Mouse (Mus musculus): ENCODE results near the gene Apba2. TPM values are rescaled to one million over a fixed set of nuclear protein-coding genes. Genes with fewer than 3 reads are reported as not detected.
A peak's percentile ranks its signal among the peaks of the same experiment; 100 is the strongest.

Apba2 gene
- polyA plus RNA-seq, 1 experiment from 2014 or later, result 9.1 TPM

DNA sequence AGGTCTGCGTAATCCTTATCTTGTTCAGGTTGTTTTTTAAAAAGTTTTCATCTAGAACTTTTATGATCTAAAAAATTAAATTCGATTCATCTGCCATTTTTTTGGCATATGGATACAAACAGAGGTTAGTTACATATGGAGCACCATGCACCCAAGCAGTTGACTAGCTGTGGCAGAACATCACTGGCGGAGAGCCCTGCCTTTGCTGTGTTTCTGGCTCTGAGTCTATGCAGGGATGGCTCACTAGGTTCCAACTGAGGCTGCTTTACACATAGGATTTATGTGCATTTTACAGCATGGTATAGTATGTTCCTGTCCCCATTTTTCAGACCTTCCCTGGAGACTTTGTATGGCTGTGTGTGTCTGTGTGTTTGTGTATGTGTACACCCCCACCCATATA is 221.8 kb downstream of the Apba2 start:
- Histone ChIP-seq H3K27me3 (no peaks in the 10 kb centered on the region), H3K4me1 (no peaks in the 10 kb centered on the region), H3K4me2 (replicated peaks) (no peak overlapping the region), H3K36me3 (no peaks in the 10 kb centered on the region), H3K9me3 (no peaks in the 10 kb centered on the region), H3K4me3 (no peak overlapping the region), H3K27ac (no peak overlapping the region), H3K9ac (no peak overlapping the region)
- no peak for ATAC-seq (ENCODE audit: low FRiP score, low read depth)
- WGBS, result 80% methylated on average over 3 of the region's 3 CpGs

GRCm38 (mm10) chr7:64724409-64724808 is 222.9 kb downstream of the Apba2 start:
- no peaks in the 10 kb centered on the region for H3K4me1 ChIP-seq
- H3K27me3 ChIP-seq, result no peaks in the 10 kb centered on the region
- no peak overlapping the region for H3K27ac ChIP-seq
- no peak overlapping the region for H3K9ac ChIP-seq
- no peaks in the 10 kb centered on the region for H3K36me3 ChIP-seq
- no peak overlapping the region for H3K4me3 ChIP-seq
- no peak overlapping the region for H3K4me2 ChIP-seq (replicated peaks)
- no peak for ATAC-seq (ENCODE audit: low FRiP score, low read depth)
- H3K9me3 ChIP-seq, result no peaks in the 10 kb centered on the region
- WGBS, result 83% methylated on average over 1 of the region's 1 CpGs

DNA sequence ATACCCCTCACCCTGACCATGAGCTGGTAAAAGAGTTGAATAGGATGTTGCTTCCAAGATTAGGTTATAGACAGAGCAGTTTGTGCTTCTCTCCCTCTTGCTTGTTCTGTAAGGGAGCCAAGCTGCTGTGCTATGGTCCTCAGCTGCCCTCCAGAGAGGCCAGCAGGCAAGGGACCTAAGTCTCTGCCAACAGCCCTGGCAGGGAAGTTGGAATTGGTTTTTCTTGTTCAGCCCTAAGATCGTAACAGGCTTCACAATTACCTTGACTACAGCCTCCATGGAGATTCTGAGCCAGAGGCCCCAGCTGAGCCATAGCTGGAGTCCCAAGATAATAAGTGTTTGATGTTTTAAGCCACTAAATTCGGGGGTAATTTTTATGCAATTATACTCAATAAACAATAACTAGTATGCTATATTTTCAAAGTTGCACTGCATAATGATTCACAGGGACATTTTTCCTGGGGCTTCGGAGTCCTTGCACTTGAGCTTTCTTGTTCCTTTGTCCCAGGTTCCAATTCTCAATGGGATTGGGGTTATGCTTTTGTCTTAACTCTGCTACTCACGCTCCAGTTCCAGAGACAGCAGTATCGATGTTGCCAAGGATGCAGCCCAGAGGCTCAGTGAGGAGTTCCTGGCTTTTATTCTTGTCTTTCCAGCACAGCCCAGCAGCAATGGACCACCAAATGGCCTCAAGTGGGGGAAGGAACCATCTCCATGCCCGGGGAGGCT is 224.6 kb downstream of the Apba2 start:
- no peak for ATAC-seq (ENCODE audit: low FRiP score, low read depth)
- Histone ChIP-seq H3K4me1 (no peaks in the 10 kb centered on the region), H3K36me3 (no peaks in the 10 kb centered on the region), H3K9ac (no peak overlapping the region), H3K27ac (no peak overlapping the region), H3K4me3 (no peak overlapping the region), H3K4me2 (replicated peaks) (no peak overlapping the region), H3K9me3 (no peaks in the 10 kb centered on the region), H3K27me3 (no peaks in the 10 kb centered on the region)
- WGBS, result 83% methylated on average over 6 of the region's 6 CpGs

DNA sequence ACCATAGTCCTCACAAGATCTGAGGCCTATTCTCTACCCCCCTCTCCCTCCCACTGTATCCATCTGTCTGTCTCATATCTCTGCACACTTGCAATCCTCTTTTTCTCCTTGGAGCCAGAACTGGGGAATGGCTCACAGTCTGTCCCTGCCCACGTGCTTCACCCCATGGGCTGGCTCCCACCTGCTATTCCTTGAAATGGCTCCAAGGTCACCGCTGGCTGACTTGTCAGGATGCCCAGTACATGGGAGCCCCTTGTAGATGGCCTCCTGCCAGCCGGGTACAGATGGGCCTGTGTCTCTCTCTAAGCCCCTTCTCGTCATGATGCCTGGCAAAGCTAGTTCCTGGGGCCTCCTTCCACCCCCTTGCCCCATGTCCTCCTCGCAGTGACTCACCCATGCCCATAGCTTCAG is 226.7 kb downstream of the Apba2 start:
- Histone ChIP-seq H3K27me3 (no peaks in the 10 kb centered on the region), H3K9ac (no peak overlapping the region), H3K9me3 (no peaks in the 10 kb centered on the region), H3K4me1 (no peaks in the 10 kb centered on the region), H3K27ac (no peak overlapping the region), H3K36me3 (no peaks in the 10 kb centered on the region), H3K4me3 (no peak overlapping the region), H3K4me2 (replicated peaks) (no peak overlapping the region)
- WGBS, result 75% methylated on average over 5 of the region's 5 CpGs
- ATAC-seq (ENCODE audit: low FRiP score, low read depth), result no peak

DNA sequence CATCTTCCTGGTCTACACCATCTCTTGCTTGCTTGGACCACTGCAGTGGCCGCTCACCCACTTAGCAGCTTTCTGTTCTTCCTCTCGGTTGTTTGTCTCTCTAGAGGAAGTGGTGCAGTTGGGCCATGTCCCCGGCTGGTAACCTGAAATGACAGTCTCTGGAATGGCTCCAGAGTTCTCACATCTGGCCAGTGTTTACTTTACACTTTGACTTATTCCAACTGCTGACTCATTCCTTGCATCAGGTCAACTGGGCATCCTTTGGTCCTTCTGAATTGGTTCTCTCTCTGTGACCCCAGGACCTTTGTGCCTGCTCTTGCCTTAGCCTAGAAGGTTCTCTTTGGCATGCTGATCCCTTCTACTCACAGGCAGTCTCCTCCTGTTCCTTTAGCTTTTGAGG is 227.3 kb downstream of the Apba2 start:
- Histone ChIP-seq H3K9ac (no peak overlapping the region), H3K27me3 (no peaks in the 10 kb centered on the region), H3K4me3 (no peak overlapping the region), H3K27ac (no peak overlapping the region), H3K4me2 (replicated peaks) (no peak overlapping the region), H3K36me3 (no peaks in the 10 kb centered on the region), H3K9me3 (no peaks in the 10 kb centered on the region), H3K4me1 (no peaks in the 10 kb centered on the region)
- WGBS, result 73% methylated on average over 3 of the region's 3 CpGs
- ATAC-seq (ENCODE audit: low FRiP score, low read depth), result no peak

- peak; percentile 17; the same call in 1 of the 2 replicates for ATAC-seq (ENCODE audit: low FRiP score, low read depth)
- Histone ChIP-seq H3K36me3 (no peaks in the 10 kb centered on the region), H3K27ac (no peak overlapping the region), H3K9ac (no peak overlapping the region), H3K27me3 (no peaks in the 10 kb centered on the region), H3K9me3 (no peaks in the 10 kb centered on the region), H3K4me1 (no peaks in the 10 kb centered on the region), H3K4me3 (no peak overlapping the region), H3K4me2 (replicated peaks) (no peak overlapping the region)
- WGBS, result 29% methylated on average over 7 of the region's 7 CpGs
Measured at GRCm38 (mm10) chr7:64729785-64730184, 228.3 kb downstream of the Apba2 start.

DNA sequence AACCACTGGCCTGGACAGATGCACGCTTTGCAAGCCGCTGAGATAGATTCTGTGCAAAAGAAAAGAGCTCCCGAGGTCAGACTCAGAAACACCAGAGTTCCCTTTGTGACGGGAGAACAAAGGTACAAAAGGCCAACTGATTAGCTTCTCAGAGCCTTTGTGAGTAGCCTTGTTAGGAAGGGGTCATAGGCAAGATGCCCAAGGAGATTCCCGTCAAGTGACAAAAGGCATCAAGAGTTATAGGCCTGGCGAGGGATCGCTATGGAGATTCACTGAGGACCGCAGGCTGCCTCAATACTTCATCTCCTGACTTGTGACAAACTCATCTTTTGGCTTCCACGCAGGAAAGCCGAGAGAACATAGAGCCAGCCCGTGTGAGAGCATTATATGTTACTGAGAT is 237.6 kb downstream of the Apba2 start:
- no peak overlapping the region for H3K4me3 ChIP-seq
- no peak overlapping the region for H3K4me2 ChIP-seq (replicated peaks)
- no peak overlapping the region for H3K27ac ChIP-seq
- WGBS, result 63% methylated on average over 11 of the region's 11 CpGs
- no peaks in the 10 kb centered on the region for H3K36me3 ChIP-seq
- H3K9me3 ChIP-seq, result no peaks in the 10 kb centered on the region
- no peaks in the 10 kb centered on the region for H3K4me1 ChIP-seq
- no peak overlapping the region for H3K9ac ChIP-seq
- H3K27me3 ChIP-seq, result peaks cover 5% of the 10 kb centered on the region; the same call in 1 of the 2 replicates
- no peak for ATAC-seq (ENCODE audit: low FRiP score, low read depth)

DNA sequence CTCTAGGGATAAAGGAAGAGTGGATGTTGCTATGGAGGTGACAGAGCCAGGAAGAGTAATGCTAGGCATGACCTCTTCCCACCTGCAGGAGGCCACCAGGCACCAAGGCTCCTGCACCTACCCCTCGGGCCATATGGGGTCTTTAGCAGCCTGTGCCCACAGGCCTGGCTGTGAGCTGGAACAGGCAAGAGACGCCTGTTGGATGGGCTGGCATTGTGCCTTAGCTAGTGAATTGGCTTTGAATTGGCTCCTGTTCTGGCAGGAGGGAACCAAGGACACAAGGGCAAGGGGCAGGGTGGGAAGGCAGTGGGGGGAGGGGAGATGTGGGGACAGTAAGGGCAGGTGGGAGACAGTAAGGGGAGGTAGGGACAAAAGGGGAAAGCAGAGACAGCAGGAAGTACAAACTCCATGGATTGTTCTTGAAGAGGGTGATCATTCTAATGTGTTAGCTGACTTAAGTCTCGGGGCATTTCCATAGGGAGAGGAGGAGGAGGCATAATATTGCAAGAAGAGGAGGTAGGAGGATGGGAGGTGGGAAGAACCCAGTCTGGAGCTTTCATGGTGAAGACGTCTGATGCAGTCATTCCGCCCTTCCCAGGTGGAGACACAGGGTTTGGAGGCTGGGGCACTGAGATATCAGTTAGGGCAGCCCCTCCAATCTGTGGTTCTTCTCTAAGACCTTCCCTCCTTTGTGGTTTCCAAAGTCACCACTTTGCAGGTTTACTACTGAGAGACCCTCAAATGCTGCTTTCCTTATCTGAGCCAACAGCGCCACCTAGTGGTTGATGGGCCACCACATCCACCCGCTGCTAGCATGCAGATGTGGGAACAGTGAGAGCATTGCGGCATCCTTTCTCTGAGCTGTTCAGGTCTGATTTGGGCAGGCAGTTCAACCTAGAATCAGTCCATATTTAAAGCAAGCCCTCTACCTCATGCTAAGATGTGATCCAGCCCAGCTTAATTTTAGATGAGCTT is 240.1 kb downstream of the Apba2 start:
- H3K4me3 ChIP-seq, result no peak overlapping the region
- no peaks in the 10 kb centered on the region for H3K9me3 ChIP-seq
- peak; percentile 81; the same call in 1 of the 2 replicates for ATAC-seq (ENCODE audit: low FRiP score, low read depth)
- H3K4me2 ChIP-seq (replicated peaks), result no peak overlapping the region
- no peak overlapping the region for H3K27ac ChIP-seq
- no peak overlapping the region for H3K9ac ChIP-seq
- 36% methylated on average over 8 of the region's 8 CpGs for WGBS
- no peaks in the 10 kb centered on the region for H3K4me1 ChIP-seq
- no peaks in the 10 kb centered on the region for H3K36me3 ChIP-seq
- peaks cover 5% of the 10 kb centered on the region; the same call in 1 of the 2 replicates for H3K27me3 ChIP-seq

- no peak overlapping the region for H3K4me3 ChIP-seq
- peaks cover 5% of the 10 kb centered on the region; the same call in 1 of the 2 replicates for H3K27me3 ChIP-seq
- no peak for ATAC-seq (ENCODE audit: low FRiP score, low read depth)
- no peak overlapping the region for H3K4me2 ChIP-seq (replicated peaks)
- no peaks in the 10 kb centered on the region for H3K36me3 ChIP-seq
- no peaks in the 10 kb centered on the region for H3K4me1 ChIP-seq
- H3K9ac ChIP-seq, result no peak overlapping the region
- 90% methylated on average over 7 of the region's 7 CpGs for WGBS
- no peak overlapping the region for H3K27ac ChIP-seq
- H3K9me3 ChIP-seq, result no peaks in the 10 kb centered on the region
Measured at GRCm38 (mm10) chr7:64743610-64744009, 242.1 kb downstream of the Apba2 start.

- H3K4me3 ChIP-seq, result no peak overlapping the region
- peaks cover 18% of the 10 kb centered on the region for H3K4me1 ChIP-seq
- no peak overlapping the region for H3K27ac ChIP-seq
- WGBS, result 22% methylated on average over 5 of the region's 5 CpGs
- H3K4me2 ChIP-seq (replicated peaks), result no peak overlapping the region
- no peaks in the 10 kb centered on the region for H3K36me3 ChIP-seq
- no peak overlapping the region for H3K9ac ChIP-seq
- peak; percentile 73; the same call in 1 of the 2 replicates for ATAC-seq (ENCODE audit: low FRiP score, low read depth)
- no peaks in the 10 kb centered on the region for H3K9me3 ChIP-seq
- H3K27me3 ChIP-seq, result no peaks in the 10 kb centered on the region
Measured at GRCm38 (mm10) chr7:64751465-64751864, 250.0 kb downstream of the Apba2 start.

GRCm38 (mm10) chr7:64752133-64752532 is 250.6 kb downstream of the Apba2 start:
- ATAC-seq (ENCODE audit: low FRiP score, low read depth), result no peak
- H3K4me2 ChIP-seq (replicated peaks), result no peak overlapping the region
- H3K4me3 ChIP-seq, result no peak overlapping the region
- WGBS, result 92% methylated on average over 7 of the region's 7 CpGs
- peaks cover 19% of the 10 kb centered on the region for H3K4me1 ChIP-seq
- H3K27ac ChIP-seq, result no peak overlapping the region
- H3K36me3 ChIP-seq, result no peaks in the 10 kb centered on the region
- no peak overlapping the region for H3K9ac ChIP-seq
- no peaks in the 10 kb centered on the region for H3K9me3 ChIP-seq
- H3K27me3 ChIP-seq, result no peaks in the 10 kb centered on the region

DNA sequence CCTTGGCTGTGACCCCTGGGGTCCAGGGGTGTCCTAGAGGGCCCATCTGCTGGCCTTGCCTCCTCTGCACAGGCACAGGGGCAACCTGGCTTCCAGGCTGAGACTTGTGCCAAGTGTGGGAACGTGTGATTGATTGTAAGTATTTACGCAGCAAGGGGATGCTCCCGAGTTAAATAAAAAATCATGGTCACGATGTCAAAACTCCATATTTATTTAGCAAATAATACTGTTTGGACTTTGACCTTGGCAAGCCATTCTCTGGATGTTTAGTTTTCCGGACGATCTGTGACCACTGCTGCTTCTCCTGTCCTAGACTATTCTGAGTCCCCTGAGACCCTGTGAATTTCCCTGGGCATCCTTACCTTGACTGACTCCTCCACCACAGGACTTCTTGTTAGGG is 252.2 kb downstream of the Apba2 start:
- no peaks in the 10 kb centered on the region for H3K27me3 ChIP-seq
- no peak overlapping the region for H3K9ac ChIP-seq
- H3K27ac ChIP-seq, result no peak overlapping the region
- peaks cover 19% of the 10 kb centered on the region for H3K4me1 ChIP-seq
- H3K4me3 ChIP-seq, result no peak overlapping the region
- H3K9me3 ChIP-seq, result no peaks in the 10 kb centered on the region
- 65% methylated on average over 6 of the region's 6 CpGs for WGBS
- H3K36me3 ChIP-seq, result no peaks in the 10 kb centered on the region
- no peak for ATAC-seq (ENCODE audit: low FRiP score, low read depth)
- H3K4me2 ChIP-seq (replicated peaks), result no peak overlapping the region
